Comparison of ENCODE assay signal across 12 mouse cellular contexts in genomic region chr1:52524150-52524549, GRCm38 (mm10). TPM values are rescaled to one million over a fixed set of nuclear protein-coding genes. Genes with fewer than 3 reads are reported as not detected.
DNase-seq lines count a peak whose midpoint lies in the region; ATAC-seq lines count a peak whose summit lies in the region.
"Had no signal": no experiment of that assay in that cellular context is flagged by ENCODE, and none has a peak within 500 bp of the region (broad histone marks: within the 10 kb centered on the region; RNA-seq: fewer than 3 reads in every experiment).

No protein-coding gene starts in this region.

- no peaks in the 10 kb centered on the region for H3K36me3 ChIP-seq in neural tube, embryonic 13.5 days
- H3K36me3 ChIP-seq in heart, embryonic 10.5 days, result no peaks in the 10 kb centered on the region
- no peaks in the 10 kb centered on the region for H3K36me3 ChIP-seq in kidney, embryonic 16.5 days (ENCODE audit: insufficient read depth, low read length)
- H3K36me3 ChIP-seq: intestine, embryonic 15.5 days had no signal

- no peak overlapping the region for H3K4me2 ChIP-seq in neural tube, embryonic 13.5 days
- H3K4me2 ChIP-seq in kidney, embryonic 16.5 days (replicated peaks; ENCODE audit: low read depth, low read length), result no peak overlapping the region
- H3K4me2 ChIP-seq: intestine, embryonic 15.5 days had no signal

- no peak overlapping the region for H3K4me3 ChIP-seq in neural tube, embryonic 13.5 days
- no peak overlapping the region for H3K4me3 ChIP-seq in heart, embryonic 10.5 days
- H3K4me3 ChIP-seq in kidney, embryonic 16.5 days (ENCODE audit: low read length), result no peak overlapping the region
- H3K4me3 ChIP-seq: intestine, embryonic 15.5 days; megakaryocyte, embryonic 14.5 days had no signal

- H3K9ac ChIP-seq in neural tube, embryonic 13.5 days, result no peak overlapping the region
- H3K9ac ChIP-seq in kidney, embryonic 16.5 days (replicated peaks; ENCODE audit: low read length), result no peak overlapping the region
- H3K9ac ChIP-seq: intestine, embryonic 15.5 days had no signal

- no peaks in the 10 kb centered on the region for H3K9me3 ChIP-seq in neural tube, embryonic 13.5 days
- no peaks in the 10 kb centered on the region for H3K9me3 ChIP-seq in heart, embryonic 10.5 days
- no peaks in the 10 kb centered on the region for H3K9me3 ChIP-seq in kidney, embryonic 16.5 days (ENCODE audit: low read length)
- H3K9me3 ChIP-seq: intestine, embryonic 15.5 days; megakaryocyte, embryonic 14.5 days had no signal

- ATAC-seq in neural tube, embryonic 13.5 days (ENCODE audit: low read depth), result peak; percentile 83
- ATAC-seq in kidney, embryonic 16.5 days (ENCODE audit: low FRiP score, low TSS enrichment), result no peak
- ATAC-seq: intestine, embryonic 15.5 days had no signal

- H3K27ac ChIP-seq in neural tube, embryonic 13.5 days (replicated peaks), result no peak overlapping the region
- H3K27ac ChIP-seq in heart, embryonic 10.5 days, result no peak overlapping the region
- H3K27ac ChIP-seq in kidney, embryonic 16.5 days (ENCODE audit: low read length), result no peak overlapping the region
- H3K27ac ChIP-seq: intestine, embryonic 15.5 days had no signal

- 24% methylated on average over 7 of the region's 7 CpGs for WGBS in neural tube, embryonic 13.5 days
- WGBS in heart, embryonic 10.5 days, result 63% methylated on average over 7 of the region's 7 CpGs
- WGBS in kidney, embryonic 16.5 days, result 54% methylated on average over 7 of the region's 7 CpGs

- no peak for DNase-seq in neural tube, embryonic 10.5 days (ENCODE audit: extremely low spot score, low spot score)
- DNase-seq in frontal cortex, adult 2 months (ENCODE audit: extremely low spot score in 1 of 2, low spot score in 1 of 2), result peak; percentile 30 to 61
- DNase-seq in layer of hippocampus, postnatal 36 days, result peak; percentile 59 to 64
- DNase-seq in telencephalon, adult 2 months (ENCODE audit: low read depth, low spot score), result peak; percentile 59
- DNase-seq in heart, embryonic 10.5 days (ENCODE audit: low spot score), result no peak
- DNase-seq: adrenal gland, adult 8-10 months; cerebellum, adult 9-11 months; gastrocnemius, postnatal 14 days had no signal

- H3K4me1 ChIP-seq in neural tube, embryonic 13.5 days (replicated peaks), result peaks cover 5% of the 10 kb centered on the region; the same call in 1 of the 2 replicates
- peaks cover 12% of the 10 kb centered on the region; the same call in 1 of the 2 replicates for H3K4me1 ChIP-seq in heart, embryonic 10.5 days
- no peaks in the 10 kb centered on the region for H3K4me1 ChIP-seq in kidney, embryonic 16.5 days (ENCODE audit: insufficient read depth, low read length)
- H3K4me1 ChIP-seq: intestine, embryonic 15.5 days had no signal

- H3K27me3 ChIP-seq in neural tube, embryonic 13.5 days, result no peaks in the 10 kb centered on the region
- no peaks in the 10 kb centered on the region for H3K27me3 ChIP-seq in heart, embryonic 10.5 days (ENCODE audit: insufficient read depth, poor library complexity, severe bottlenecking)
- H3K27me3 ChIP-seq in kidney, embryonic 16.5 days (ENCODE audit: insufficient read depth, low read length), result no peaks in the 10 kb centered on the region
- H3K27me3 ChIP-seq: intestine, embryonic 15.5 days; megakaryocyte, embryonic 14.5 days had no signal

RNA-seq across cellular contexts. Expression of gene Nab1, which starts 23.7 kb away (rescaled TPM):
- 8.9 and 9.7 TPM in 2 replicates for polyA plus RNA-seq in neural tube, embryonic 13.5 days (2015; fragmentation: Nextera tagmentation; extraction: Ambion mirVana)
- 18.2 and 23.2 TPM in 2 replicates for polyA plus RNA-seq in frontal cortex, adult 2 months (2012; rRNA removed)
- 10 to 100 TPM; 27.1 to 29.1 TPM for total RNA-seq in layer of hippocampus, postnatal 36 days (2021)
- polyA plus RNA-seq in heart, embryonic 10.5 days (2016; fragmentation: Nextera tagmentation; extraction: Ambion mirVana), result 20.4 and 29.4 TPM in 2 replicates
- 11.1 and 15.7 TPM in 2 replicates for polyA plus RNA-seq in kidney, embryonic 16.5 days (2015; fragmentation: Nextera tagmentation; extraction: Ambion mirVana)

Comparison
In these comparisons a context has a peak if more than half of its experiments do, and no peak if none do; other contexts are left out.
1. DNase-seq: peak in frontal cortex, adult 2 months (2 of 2), layer of hippocampus, postnatal 36 days (2 of 2) and telencephalon, adult 2 months (single experiment); none in neural tube, embryonic 10.5 days (single experiment) and heart, embryonic 10.5 days (single experiment).